1 mouse cellular context compared by ENCODE assay signal in the genomic region with DNA sequence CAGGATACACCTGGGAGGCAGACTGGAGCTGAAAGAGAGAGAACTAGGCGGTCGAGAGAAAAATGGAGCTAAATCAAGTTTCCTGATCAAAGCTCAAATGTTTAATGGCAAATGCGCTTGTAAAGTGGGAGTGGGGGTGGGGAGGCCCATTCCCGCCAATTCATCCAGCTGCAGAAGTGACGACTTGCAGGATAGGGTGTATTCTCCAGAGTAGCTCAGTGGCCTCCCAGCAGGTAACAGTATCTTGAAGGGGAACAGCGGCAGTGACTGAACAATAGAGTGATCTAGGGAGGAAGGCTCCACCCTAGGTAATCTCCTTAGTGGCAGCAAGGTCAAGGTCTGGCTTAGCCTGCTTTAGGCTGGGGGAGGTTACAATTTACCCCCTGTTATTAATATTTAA. TPM values are rescaled to one million over a fixed set of nuclear protein-coding genes. Genes with fewer than 3 reads are reported as not detected.
"Had no signal": no experiment of that assay in that cellular context is flagged by ENCODE, and none has a peak within 500 bp of the region (broad histone marks: within the 10 kb centered on the region; RNA-seq: fewer than 3 reads in every experiment).

No protein-coding gene starts in this region.

RNA-seq across cellular contexts. Expression of gene Cybb, which starts 12.5 kb away (rescaled TPM):
- polyA plus RNA-seq: erythroblast, embryonic 14.5 days had no signal
